Mouse (Mus musculus): ENCODE results near the gene Thsd4.

- TF ChIP-seq USF1 (IDR thresholded peaks at IDR 0.05; ENCODE audit: low read depth) (no peak), MAX (IDR thresholded peaks at IDR 0.05) (no peak), CTCF (IDR thresholded peaks at IDR 0.05; ENCODE audit: control insufficient read depth, insufficient read depth, insufficient read length) (no peak), MYOG (IDR thresholded peaks at IDR 0.05; ENCODE audit: control insufficient read depth, extremely low read depth, insufficient read length) (no peak), CEBPB (IDR thresholded peaks at IDR 0.05; ENCODE audit: low read depth) (no peak), MYOD1 (IDR thresholded peaks at IDR 0.05; ENCODE audit: control insufficient read depth, insufficient read length, low read depth) (no peak)
These were observed 211.0 kb downstream of the Thsd4 start for GRCm38 (mm10) chr9:60310741-60311317.
